Mouse (Mus musculus): ENCODE results near the gene Rnf111. TPM values are rescaled to one million over a fixed set of nuclear protein-coding genes. Genes with fewer than 3 reads are reported as not detected.
"Not testable (repeated sequence)": the region's sequence is repeated elsewhere in the genome, so short reads cannot be mapped to it uniquely, and the experiment has no call there.

The Rnf111 gene
- polyA plus RNA-seq, 1 experiment from 2014 or later = 7.9 TPM

GRCm38 (mm10) chr9:70483495-70483894 is 20.0 kb downstream of the Rnf111 start:
- Histone ChIP-seq H3K9me3 (replicated peaks; ENCODE audit: control insufficient read depth, low read length) (no peaks in the 10 kb centered on the region), H3K4me2 (ENCODE audit: low read depth, low read length) (no peak overlapping the region), H3K27me3 (ENCODE audit: control insufficient read depth, insufficient read depth, low read depth, low read length) (no peaks in the 10 kb centered on the region), H3K9ac (ENCODE audit: low read depth, low read length) (no peak overlapping the region), H3K4me1 (ENCODE audit: control insufficient read depth, low read depth, low read length) (no peaks in the 10 kb centered on the region; the same call in 1 of the 2 replicates), H3K4me3 (ENCODE audit: low read depth, low read length) (no peak overlapping the region), H3K36me3 (ENCODE audit: control insufficient read depth, insufficient read depth) (peaks cover 3% of the 10 kb centered on the region; the same call in 1 of the 2 replicates), H3K27ac (ENCODE audit: low read length) (no peak overlapping the region)
- ATAC-seq (ENCODE audit: low read depth) = no peak
- 76% methylated on average over 5 of the region's 5 CpGs for WGBS (ENCODE audit: insufficient replicate concordance)

- H3K4me3 ChIP-seq (ENCODE audit: low read depth, low read length) = no peak overlapping the region
- H3K27me3 ChIP-seq (ENCODE audit: control insufficient read depth, insufficient read depth, low read depth, low read length) = no peaks in the 10 kb centered on the region
- peaks cover 3% of the 10 kb centered on the region; the same call in 1 of the 2 replicates for H3K36me3 ChIP-seq (ENCODE audit: control insufficient read depth, insufficient read depth)
- H3K4me2 ChIP-seq (ENCODE audit: low read depth, low read length) = no peak overlapping the region
- no peak overlapping the region for H3K27ac ChIP-seq (ENCODE audit: low read length)
- no peaks in the 10 kb centered on the region for H3K9me3 ChIP-seq (replicated peaks; ENCODE audit: control insufficient read depth, low read length)
- no peak for ATAC-seq (ENCODE audit: low read depth)
- no peaks in the 10 kb centered on the region; the same call in 1 of the 2 replicates for H3K4me1 ChIP-seq (ENCODE audit: control insufficient read depth, low read depth, low read length)
- H3K9ac ChIP-seq (ENCODE audit: low read depth, low read length) = no peak overlapping the region
Measured at GRCm38 (mm10) chr9:70481872-70482271, 21.7 kb downstream of the Rnf111 start.

- no peak overlapping the region for H3K4me3 ChIP-seq (ENCODE audit: low read depth, low read length)
- ATAC-seq (ENCODE audit: low read depth) = no peak
- no peaks in the 10 kb centered on the region for H3K27me3 ChIP-seq (ENCODE audit: control insufficient read depth, insufficient read depth, low read depth, low read length)
- no peak overlapping the region for H3K27ac ChIP-seq (ENCODE audit: low read length)
- H3K9ac ChIP-seq (ENCODE audit: low read depth, low read length) = no peak overlapping the region
- WGBS (ENCODE audit: insufficient replicate concordance) = 75% methylated on average over 3 of the region's 3 CpGs
- peaks cover 14% of the 10 kb centered on the region for H3K36me3 ChIP-seq (ENCODE audit: control insufficient read depth, insufficient read depth)
- no peaks in the 10 kb centered on the region for H3K4me1 ChIP-seq (ENCODE audit: control insufficient read depth, low read depth, low read length)
- H3K4me2 ChIP-seq (ENCODE audit: low read depth, low read length) = no peak overlapping the region
- H3K9me3 ChIP-seq (replicated peaks; ENCODE audit: control insufficient read depth, low read length) = no peaks in the 10 kb centered on the region
Measured at GRCm38 (mm10) chr9:70477229-70477628, 26.3 kb downstream of the Rnf111 start.

- Histone ChIP-seq H3K36me3 (ENCODE audit: control insufficient read depth, insufficient read depth) (peaks cover 14% of the 10 kb centered on the region), H3K9me3 (replicated peaks; ENCODE audit: control insufficient read depth, low read length) (no peaks in the 10 kb centered on the region), H3K27me3 (ENCODE audit: control insufficient read depth, insufficient read depth, low read depth, low read length) (no peaks in the 10 kb centered on the region), H3K27ac (ENCODE audit: low read length) (no peak overlapping the region), H3K4me2 (ENCODE audit: low read depth, low read length) (no peak overlapping the region), H3K4me1 (ENCODE audit: control insufficient read depth, low read depth, low read length) (no peaks in the 10 kb centered on the region), H3K4me3 (ENCODE audit: low read depth, low read length) (no peak overlapping the region), H3K9ac (ENCODE audit: low read depth, low read length) (no peak overlapping the region)
- ATAC-seq (ENCODE audit: low read depth) = no peak
- WGBS (ENCODE audit: insufficient replicate concordance) = 88% methylated on average over 9 of the region's 9 CpGs
Measured at GRCm38 (mm10) chr9:70475777-70476270, 27.7 kb downstream of the Rnf111 start.

- H3K4me1 ChIP-seq (ENCODE audit: control insufficient read depth, low read depth, low read length) = no peaks in the 10 kb centered on the region
- H3K27ac ChIP-seq (ENCODE audit: low read length) = no peak overlapping the region
- no peak overlapping the region for H3K4me3 ChIP-seq (ENCODE audit: low read depth, low read length)
- H3K9ac ChIP-seq (ENCODE audit: low read depth, low read length) = no peak overlapping the region
- no peak overlapping the region for H3K4me2 ChIP-seq (ENCODE audit: low read depth, low read length)
- 76% methylated on average over 1 of the region's 1 CpGs for WGBS (ENCODE audit: insufficient replicate concordance)
- no peak for ATAC-seq (ENCODE audit: low read depth)
- H3K27me3 ChIP-seq (ENCODE audit: control insufficient read depth, insufficient read depth, low read depth, low read length) = no peaks in the 10 kb centered on the region
- peaks cover 14% of the 10 kb centered on the region for H3K36me3 ChIP-seq (ENCODE audit: control insufficient read depth, insufficient read depth)
- H3K9me3 ChIP-seq (replicated peaks; ENCODE audit: control insufficient read depth, low read length) = no peaks in the 10 kb centered on the region
Measured at GRCm38 (mm10) chr9:70473400-70473799, 30.1 kb downstream of the Rnf111 start.

- not testable (repeated sequence) for H3K9me3 ChIP-seq (replicated peaks; ENCODE audit: control insufficient read depth, low read length); H3K27ac ChIP-seq (ENCODE audit: low read length); H3K36me3 ChIP-seq (ENCODE audit: control insufficient read depth, insufficient read depth); H3K9ac ChIP-seq (ENCODE audit: low read depth, low read length); H3K27me3 ChIP-seq (ENCODE audit: control insufficient read depth, insufficient read depth, low read depth, low read length); H3K4me2 ChIP-seq (ENCODE audit: low read depth, low read length); ATAC-seq (ENCODE audit: low read depth); H3K4me1 ChIP-seq (ENCODE audit: control insufficient read depth, low read depth, low read length); H3K4me3 ChIP-seq (ENCODE audit: low read depth, low read length)
- 90% methylated on average over 13 of the region's 13 CpGs for WGBS (ENCODE audit: insufficient replicate concordance)
Measured at GRCm38 (mm10) chr9:70463091-70463490, 40.4 kb downstream of the Rnf111 start.

GRCm38 (mm10) chr9:70452371-70452770 is 51.2 kb downstream of the Rnf111 start:
- H3K9me3 ChIP-seq (replicated peaks; ENCODE audit: control insufficient read depth, low read length) = no peaks in the 10 kb centered on the region
- H3K9ac ChIP-seq (ENCODE audit: low read depth, low read length) = no peak overlapping the region
- no peaks in the 10 kb centered on the region for H3K4me1 ChIP-seq (ENCODE audit: control insufficient read depth, low read depth, low read length)
- no peaks in the 10 kb centered on the region for H3K27me3 ChIP-seq (ENCODE audit: control insufficient read depth, insufficient read depth, low read depth, low read length)
- WGBS (ENCODE audit: insufficient replicate concordance) = 61% methylated on average over 2 of the region's 2 CpGs
- no peak overlapping the region for H3K4me2 ChIP-seq (ENCODE audit: low read depth, low read length)
- peaks cover 18% of the 10 kb centered on the region for H3K36me3 ChIP-seq (ENCODE audit: control insufficient read depth, insufficient read depth)
- no peak overlapping the region for H3K27ac ChIP-seq (ENCODE audit: low read length)
- no peak overlapping the region for H3K4me3 ChIP-seq (ENCODE audit: low read depth, low read length)
- ATAC-seq (ENCODE audit: low read depth) = no peak

- Histone ChIP-seq H3K4me3 (ENCODE audit: low read depth, low read length) (no peak overlapping the region), H3K9ac (ENCODE audit: low read depth, low read length) (no peak overlapping the region), H3K4me1 (ENCODE audit: control insufficient read depth, low read depth, low read length) (no peaks in the 10 kb centered on the region), H3K9me3 (replicated peaks; ENCODE audit: control insufficient read depth, low read length) (no peaks in the 10 kb centered on the region), H3K27ac (ENCODE audit: low read length) (no peak overlapping the region), H3K27me3 (ENCODE audit: control insufficient read depth, insufficient read depth, low read depth, low read length) (no peaks in the 10 kb centered on the region), H3K4me2 (ENCODE audit: low read depth, low read length) (no peak overlapping the region), H3K36me3 (ENCODE audit: control insufficient read depth, insufficient read depth) (peaks cover 10% of the 10 kb centered on the region)
- no peak for ATAC-seq (ENCODE audit: low read depth)
- 82% methylated on average over 5 of the region's 5 CpGs for WGBS (ENCODE audit: insufficient replicate concordance)
Measured at GRCm38 (mm10) chr9:70449072-70449471, 54.5 kb downstream of the Rnf111 start.

- Histone ChIP-seq H3K27ac (ENCODE audit: low read length) (no peak overlapping the region), H3K4me1 (ENCODE audit: control insufficient read depth, low read depth, low read length) (no peaks in the 10 kb centered on the region; the same call in 1 of the 2 replicates), H3K27me3 (ENCODE audit: control insufficient read depth, insufficient read depth, low read depth, low read length) (no peaks in the 10 kb centered on the region), H3K4me3 (ENCODE audit: low read depth, low read length) (no peak overlapping the region), H3K9me3 (replicated peaks; ENCODE audit: control insufficient read depth, low read length) (no peaks in the 10 kb centered on the region), H3K36me3 (ENCODE audit: control insufficient read depth, insufficient read depth) (peaks cover 13% of the 10 kb centered on the region), H3K9ac (ENCODE audit: low read depth, low read length) (no peak overlapping the region), H3K4me2 (ENCODE audit: low read depth, low read length) (no peak overlapping the region)
- ATAC-seq (ENCODE audit: low read depth) = no peak
- 79% methylated on average over 4 of the region's 4 CpGs for WGBS (ENCODE audit: insufficient replicate concordance)
Measured at GRCm38 (mm10) chr9:70439959-70440358, 63.6 kb downstream of the Rnf111 start.

All from liver, embryonic 16.5 days (tissue).